Mouse (Mus musculus) thymus, postnatal 25 days (tissue): ENCODE measurements around the gene Clic3.

Experiments
- DNase-seq: peaks from one replicate; pipeline ENCODE4 v3.0.0; 2022

The Clic3 gene

GRCm38 (mm10) chr2:25484901-25485647 is 28.4 kb downstream of the Clic3 start:
- DNase-seq, result peak; percentile 60

GRCm38 (mm10) chr2:25487965-25488670 is 31.5 kb downstream of the Clic3 start:
- DNase-seq, result no peak

- DNase-seq, result no peak
These were observed 32.0 kb downstream of the Clic3 start for GRCm38 (mm10) chr2:25488671-25489068.

- DNase-seq, result no peak
These were observed 36.4 kb downstream of the Clic3 start for GRCm38 (mm10) chr2:25492988-25493387.

- DNase-seq, result no peak
These were observed 36.9 kb downstream of the Clic3 start, which contains the start of gene Lcn12 for GRCm38 (mm10) chr2:25493476-25493961. TSS of gene Lcn12 (minus strand) at chr2:25493911.

- DNase-seq, result peak; percentile 17
These were observed 39.8 kb downstream of the Clic3 start for GRCm38 (mm10) chr2:25496462-25496861.

GRCm38 (mm10) chr2:25497846-25498575 is 41.4 kb downstream of the Clic3 start:
- DNase-seq, result no peak

GRCm38 (mm10) chr2:25498622-25499478 is 42.2 kb downstream of the Clic3 start:
- DNase-seq, result no peak

GRCm38 (mm10) chr2:25500071-25500575 is 43.5 kb downstream of the Clic3 start:
- no peak for DNase-seq

- DNase-seq, result peak; percentile 81
These were observed 44.2 kb downstream of the Clic3 start, which contains the start of gene Fbxw5 for GRCm38 (mm10) chr2:25500576-25501405. TSS of gene Fbxw5 (plus strand) at chr2:25500750.

GRCm38 (mm10) chr2:25501593-25502486 is 45.2 kb downstream of the Clic3 start, which contains the start of gene C8g:
TSS of gene C8g (minus strand) at chr2:25501719.
- DNase-seq, result peak; percentile 18

GRCm38 (mm10) chr2:25502726-25503125 is 46.1 kb downstream of the Clic3 start:
- DNase-seq, result no peak

- no peak for DNase-seq
These were observed 47.9 kb downstream of the Clic3 start for GRCm38 (mm10) chr2:25504538-25504937.

- no peak for DNase-seq
These were observed 48.4 kb downstream of the Clic3 start for GRCm38 (mm10) chr2:25505000-25505399.

- DNase-seq, result no peak
These were observed 49.2 kb downstream of the Clic3 start for GRCm38 (mm10) chr2:25505860-25506259.

- peak; percentile 64 for DNase-seq
These were observed 50.3 kb downstream of the Clic3 start for GRCm38 (mm10) chr2:25506964-25507363.
